Mouse (Mus musculus) heart, embryonic 14.5 days (tissue): ENCODE results near the gene Rbm26. TPM values are rescaled to one million over a fixed set of nuclear protein-coding genes. Genes with fewer than 3 reads are reported as not detected.

Experiments
- ATAC-seq: fragments of 200-750 bp; cut with Nextera tagmentation; 2 replicates; pipeline ENCODE4 v1.8.0; 2017; ENCODE audit warnings: low read depth, moderate TSS enrichment; ENCODE audit not compliant: insufficient number of reproducible peaks, insufficient read depth, low FRiP score
- H3K27ac ChIP-seq, 2 experiments: fragments of 200-500 bp in 1 of 2; fragments of 300-500 bp in 1 of 2; sonication (generic) in 1 of 2; replicated peaks in 1 of 2; 2 replicates each; pipeline ENCODE4 v1.5.1; 2012 to 2014; ENCODE audit warnings: low read depth in 2 of 2, low read length in 2 of 2, control low read depth in 1 of 2, mild to moderate bottlenecking in 1 of 2, mixed read lengths in 1 of 2; ENCODE audit not compliant: control insufficient read depth in 1 of 2, insufficient read depth in 1 of 2
- H3K27me3 ChIP-seq: fragments of 300-500 bp; sonication (generic); 2 replicates; pipeline ENCODE4 v1.6.1; 2014; ENCODE audit warnings: mild to moderate bottlenecking, low read length, control low read depth; ENCODE audit not compliant: control insufficient read depth, insufficient read depth
- H3K36me3 ChIP-seq: fragments of 300-500 bp; sonication (generic); 2 replicates; pipeline ENCODE4 v1.6.1; 2014; ENCODE audit warnings: mild to moderate bottlenecking, control low read depth, low read length, mixed read lengths; ENCODE audit not compliant: control insufficient read depth, insufficient read depth
- H3K4me1 ChIP-seq, 2 experiments: fragments of 200-500 bp in 1 of 2; fragments of 300-500 bp in 1 of 2; sonication (generic) in 1 of 2; 2 replicates each; pipeline ENCODE4 v1.6.1; 2012 to 2014; ENCODE audit warnings: low read length in 2 of 2, control low read depth in 1 of 2, mixed read lengths in 1 of 2; ENCODE audit not compliant: control insufficient read depth in 2 of 2, insufficient read depth in 2 of 2
- H3K4me2 ChIP-seq: fragments of 300-500 bp; sonication (generic); 2 replicates; pipeline ENCODE4 v1.6.1; 2014; ENCODE audit warnings: mild to moderate bottlenecking, low read length
- H3K4me3 ChIP-seq, 2 experiments: fragments of 200-500 bp in 1 of 2; fragments of 300-500 bp in 1 of 2; sonication (generic) in 1 of 2; 2 replicates each; pipeline ENCODE4 v1.5.1; 2012 to 2014; ENCODE audit warnings: low read length in 2 of 2, mild to moderate bottlenecking in 2 of 2, control low read depth in 1 of 2, low read depth in 1 of 2, moderate library complexity in 1 of 2; ENCODE audit not compliant: control insufficient read depth in 1 of 2, insufficient read depth in 1 of 2
- H3K9ac ChIP-seq: fragments of 300-500 bp; sonication (generic); 2 replicates; pipeline ENCODE4 v1.6.1; 2014; ENCODE audit warnings: mild to moderate bottlenecking, low read length
- H3K9me3 ChIP-seq: fragments of 300-500 bp; sonication (generic); 2 replicates; pipeline ENCODE4 v1.6.1; 2016; ENCODE audit warnings: low read length, control low read depth; ENCODE audit not compliant: control insufficient read depth
- WGBS: fragments of 180-500 bp; shearing (Covaris S2); extraction: QIAGEN DNeasy Blood & Tissue Kit; methylation state at CpG from one replicate; pipeline ENCODE4 v1.1.7; 2014; 5-methylcytosine and 5-hydroxymethylcytosine counted together
- polyA plus RNA-seq: library from polyadenylated mRNA; unstranded; fragments of >200 nt; fragmentation: Nextera tagmentation; extraction: Ambion mirVana; gene quantifications from 2 replicates; pipeline ENCODE4 v1.2.1, GENCODE M21; 2014

The Rbm26 gene
- polyA plus RNA-seq, 1 experiment from 2014 or later, result 25.9 TPM

DNA sequence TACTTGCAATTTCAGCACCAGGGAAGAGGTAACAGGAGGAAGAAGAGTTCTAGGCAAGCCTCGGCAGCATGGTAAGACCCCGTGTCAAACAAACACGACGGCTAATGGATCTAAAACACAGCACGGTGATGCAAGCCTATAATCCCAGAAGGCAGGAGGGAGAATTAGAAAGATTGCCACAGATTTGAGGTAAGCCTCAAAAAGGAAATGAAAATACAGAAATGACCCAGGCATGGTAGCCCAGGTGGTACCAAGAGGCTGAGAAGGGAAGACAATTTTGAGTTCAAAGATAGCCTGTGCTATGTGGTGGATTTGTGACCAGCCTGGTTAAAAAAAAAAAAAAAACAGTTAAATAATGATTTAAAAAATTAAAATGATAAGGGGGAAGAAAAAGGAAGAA lies 109.1 kb downstream of the Rbm26 start:
- WGBS, result 85% methylated on average over 5 of the region's 5 CpGs
- ATAC-seq, result no peak

GRCm38 (mm10) chr14:105064243-105064642 lies 112.9 kb downstream of the Rbm26 start:
- ATAC-seq, result no peak
- no peaks in the 10 kb centered on the region for H3K27me3 ChIP-seq
- H3K27ac ChIP-seq, result no peak overlapping the region
- 79% methylated on average over 1 of the region's 1 CpGs for WGBS
- H3K36me3 ChIP-seq, result no peaks in the 10 kb centered on the region
- H3K4me1 ChIP-seq, result no peaks in the 10 kb centered on the region
- no peak overlapping the region for H3K4me3 ChIP-seq
- H3K9me3 ChIP-seq, result no peaks in the 10 kb centered on the region
- H3K4me2 ChIP-seq, result no peak overlapping the region
- no peak overlapping the region for H3K9ac ChIP-seq

More for the DNA sequence above, 109.1 kb downstream of the Rbm26 start:
- no peak overlapping the region for H3K9ac ChIP-seq
- no peak overlapping the region for H3K27ac ChIP-seq
- no peaks in the 10 kb centered on the region for H3K27me3 ChIP-seq
- H3K4me2 ChIP-seq, result no peak overlapping the region
- H3K4me1 ChIP-seq, result no peaks in the 10 kb centered on the region
- no peak overlapping the region for H3K4me3 ChIP-seq
- no peaks in the 10 kb centered on the region for H3K36me3 ChIP-seq
- no peaks in the 10 kb centered on the region for H3K9me3 ChIP-seq

DNA sequence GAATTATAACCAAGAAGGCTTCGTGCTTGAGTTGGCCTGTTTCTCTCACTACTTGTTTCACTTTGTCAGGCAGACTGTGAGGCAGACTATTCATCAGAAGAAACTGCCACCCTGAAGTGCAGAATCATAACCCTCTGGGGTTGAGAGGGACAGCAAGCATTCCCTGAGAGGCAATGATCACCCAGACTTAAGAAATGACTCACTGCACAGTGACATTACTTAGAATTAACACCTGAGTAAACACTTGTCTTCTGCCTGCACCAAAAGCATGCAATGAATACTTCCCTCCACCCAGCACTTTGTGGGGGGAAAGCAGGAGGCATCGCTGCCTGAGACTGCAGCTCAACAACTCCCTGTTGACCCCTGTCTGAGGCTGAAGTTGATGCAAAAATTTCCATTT lies 115.9 kb downstream of the Rbm26 start:
- Histone ChIP-seq H3K4me2 (no peak overlapping the region), H3K36me3 (no peaks in the 10 kb centered on the region), H3K27ac (no peak overlapping the region), H3K27me3 (no peaks in the 10 kb centered on the region), H3K9ac (no peak overlapping the region), H3K9me3 (no peaks in the 10 kb centered on the region), H3K4me1 (no peaks in the 10 kb centered on the region), H3K4me3 (no peak overlapping the region)
- no peak for ATAC-seq
- 75% methylated on average over 2 of the region's 2 CpGs for WGBS

DNA sequence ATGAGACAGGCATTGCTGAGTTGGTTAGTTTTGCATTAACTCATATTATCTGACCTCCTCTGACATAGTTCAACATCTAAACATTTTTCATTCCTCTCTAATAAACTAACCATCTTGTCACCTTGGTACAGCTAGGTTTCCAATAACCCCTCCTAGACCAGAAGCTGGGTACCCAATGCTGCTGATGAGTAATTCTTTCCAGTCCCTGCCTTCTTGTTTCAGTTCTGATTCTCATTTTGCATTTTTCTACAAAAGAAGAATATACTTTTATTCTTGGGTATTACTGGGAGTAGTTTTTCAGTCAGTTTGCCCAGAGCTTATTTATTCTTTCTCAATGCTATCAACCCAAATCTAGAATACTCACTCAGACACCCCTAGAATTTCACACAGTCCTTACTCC lies 119.2 kb downstream of the Rbm26 start:
- Histone ChIP-seq H3K4me1 (no peaks in the 10 kb centered on the region), H3K4me3 (no peak overlapping the region), H3K36me3 (no peaks in the 10 kb centered on the region), H3K9me3 (no peaks in the 10 kb centered on the region), H3K27ac (no peak overlapping the region), H3K9ac (no peak overlapping the region), H3K4me2 (no peak overlapping the region), H3K27me3 (no peaks in the 10 kb centered on the region)
- ATAC-seq, result no peak

Other genes starting within 250 kb of the Rbm26 start
- 60.2 and 61.2 TPM in 2 replicates for gene Ndfip2, start 81.2 kb upstream of the Rbm26 start, polyA plus RNA-seq